Mouse (Mus musculus): ENCODE measurements around the gene Fggy.

Fggy gene

DNA sequence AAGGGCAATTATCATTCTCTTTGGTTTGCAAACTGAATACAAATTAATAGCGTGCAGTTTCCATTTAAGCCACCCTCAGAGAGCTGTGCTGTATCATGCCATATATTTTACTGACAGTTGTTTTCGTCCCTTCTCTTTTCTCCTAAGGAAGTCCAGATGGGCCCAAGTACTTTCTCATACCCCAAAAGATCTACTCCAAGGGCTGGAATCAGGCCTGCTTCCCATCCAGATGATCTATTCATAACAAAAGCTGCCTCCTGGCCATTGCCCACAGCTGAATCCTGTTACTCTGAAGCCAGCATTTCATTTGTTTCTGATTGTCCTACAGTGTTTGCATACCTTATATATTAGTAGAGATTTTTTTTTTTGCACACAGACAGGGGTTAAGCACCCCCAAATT lies 231.6 kb downstream of the Fggy start:
- DNase-seq, result no peak

- no peak for DNase-seq
These were observed 234.7 kb downstream of the Fggy start for GRCm38 (mm10) chr4:95791913-95792475.

- DNase-seq, result no peak
These were observed 236.5 kb downstream of the Fggy start for GRCm38 (mm10) chr4:95793647-95794328.

- no peak for DNase-seq
These were observed 237.3 kb downstream of the Fggy start for GRCm38 (mm10) chr4:95794651-95795050.

- DNase-seq, result no peak
These were observed 238.0 kb downstream of the Fggy start for GRCm38 (mm10) chr4:95795283-95795682.

DNA sequence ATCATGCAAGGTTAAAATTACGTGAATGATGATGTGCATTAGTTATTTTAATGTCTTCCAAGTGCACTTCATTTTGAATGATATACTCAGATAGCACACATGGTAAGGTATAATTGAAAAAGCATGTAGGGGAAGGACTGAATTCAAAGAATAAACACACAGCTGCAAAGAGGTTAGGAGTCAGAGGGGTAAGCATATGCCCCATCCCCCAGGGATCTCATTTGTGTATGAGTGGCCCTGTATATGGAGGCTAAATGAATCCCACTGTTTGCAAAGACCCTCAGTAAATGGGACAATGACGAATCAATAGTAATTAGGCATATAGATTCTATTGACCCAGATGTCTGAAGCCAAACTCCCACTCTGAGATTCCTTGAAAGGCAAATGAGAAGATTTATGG lies 262.3 kb downstream of the Fggy start:
- DNase-seq, result no peak

GRCm38 (mm10) chr4:95821906-95822579 lies 264.7 kb downstream of the Fggy start:
- no peak for DNase-seq

DNA sequence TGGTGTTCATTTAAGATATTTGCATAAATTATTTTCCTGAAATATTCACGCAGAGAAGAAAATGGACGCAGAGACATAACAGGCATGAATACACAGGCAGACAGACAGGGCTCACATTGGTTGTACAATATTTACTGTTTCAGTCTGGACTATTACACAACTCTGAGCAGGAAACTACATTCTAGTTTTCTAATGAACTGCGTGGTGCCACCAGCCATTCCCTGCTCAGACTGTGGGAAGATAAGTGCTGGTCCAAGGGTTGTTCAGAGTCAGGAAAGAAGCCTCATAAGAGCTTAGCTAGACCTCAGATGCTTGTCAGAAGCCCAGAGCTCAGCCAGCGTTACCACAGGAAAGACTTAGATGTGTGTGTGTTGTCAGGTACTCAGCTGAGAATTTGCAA lies 270.9 kb downstream of the Fggy start:
- DNase-seq, result no peak

DNA sequence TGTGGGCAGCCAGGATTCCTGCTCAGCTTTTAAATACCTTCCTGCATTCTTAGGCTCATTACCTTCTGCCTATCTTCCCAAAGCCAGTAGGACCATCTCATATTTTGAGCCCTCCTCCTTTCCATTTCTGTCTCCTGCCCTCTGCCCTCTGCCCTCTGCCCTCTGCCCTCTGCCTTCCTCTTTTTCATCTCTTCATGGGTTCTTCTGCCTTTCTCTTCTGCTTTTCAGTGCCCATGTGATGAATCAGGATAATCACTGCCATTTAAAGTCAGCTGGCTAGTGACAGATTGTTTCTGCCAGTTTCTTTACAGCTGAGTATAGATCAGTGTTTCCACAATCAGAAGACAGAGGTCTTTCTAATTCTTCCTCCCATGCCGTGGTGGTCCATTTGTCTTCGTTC lies 273.0 kb downstream of the Fggy start:
- DNase-seq, result no peak

DNA sequence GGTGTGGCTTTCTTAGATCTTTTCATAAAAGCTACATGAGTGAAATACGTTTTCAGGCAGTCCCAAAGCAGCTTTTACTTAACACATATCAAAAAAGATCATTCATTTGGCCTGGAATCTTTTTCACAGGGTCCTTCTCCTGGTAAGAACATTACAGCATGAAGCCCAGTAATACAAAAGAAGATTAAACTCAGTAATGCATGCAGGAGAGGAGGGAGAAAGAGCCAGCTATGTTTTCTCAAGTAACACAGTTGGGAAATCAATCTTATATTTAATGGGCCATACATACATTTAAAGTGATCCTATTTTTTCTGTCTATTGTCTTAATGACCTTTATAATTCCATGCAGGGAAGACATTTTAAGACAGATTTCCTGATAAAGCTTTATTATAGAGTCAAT lies 282.6 kb downstream of the Fggy start:
- no peak for DNase-seq

GRCm38 (mm10) chr4:95840389-95841053 lies 283.2 kb downstream of the Fggy start:
- no peak for DNase-seq

DNA sequence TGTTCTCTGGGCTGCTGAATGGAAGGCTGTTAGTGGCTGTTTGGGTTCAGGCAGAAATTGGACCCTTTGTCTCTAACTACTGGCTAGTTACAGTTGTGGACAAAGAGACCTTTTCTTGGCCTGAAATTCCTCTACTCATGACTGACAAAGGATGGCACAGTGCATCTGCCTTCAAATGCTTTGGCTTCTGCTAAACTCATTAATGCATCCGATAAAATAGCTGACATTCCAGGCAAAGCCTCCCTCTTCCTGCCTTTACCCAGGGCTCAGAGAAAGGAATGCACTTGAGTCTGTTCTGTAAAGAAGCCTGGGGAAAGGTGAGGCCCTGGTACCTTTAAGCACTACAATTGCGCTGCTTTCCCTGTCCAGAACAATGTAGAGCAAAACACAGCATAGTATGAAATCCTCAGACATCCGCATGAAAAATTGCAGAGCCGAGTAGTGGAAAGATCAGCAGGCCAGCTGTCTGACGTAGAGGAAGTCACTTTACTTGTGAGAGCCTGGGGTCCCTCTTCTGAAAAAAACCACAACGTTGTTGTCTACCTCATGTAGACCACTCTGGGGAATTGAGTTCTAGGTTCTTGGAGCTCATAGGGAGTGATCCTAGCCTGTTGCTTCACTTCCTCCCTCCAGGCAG lies 288.8 kb downstream of the Fggy start:
- DNase-seq, result peak; percentile 2

GRCm38 (mm10) chr4:95847219-95847618 lies 289.9 kb downstream of the Fggy start:
- no peak for DNase-seq

- no peak for DNase-seq
These were observed 290.4 kb downstream of the Fggy start for GRCm38 (mm10) chr4:95847664-95848063.

DNA sequence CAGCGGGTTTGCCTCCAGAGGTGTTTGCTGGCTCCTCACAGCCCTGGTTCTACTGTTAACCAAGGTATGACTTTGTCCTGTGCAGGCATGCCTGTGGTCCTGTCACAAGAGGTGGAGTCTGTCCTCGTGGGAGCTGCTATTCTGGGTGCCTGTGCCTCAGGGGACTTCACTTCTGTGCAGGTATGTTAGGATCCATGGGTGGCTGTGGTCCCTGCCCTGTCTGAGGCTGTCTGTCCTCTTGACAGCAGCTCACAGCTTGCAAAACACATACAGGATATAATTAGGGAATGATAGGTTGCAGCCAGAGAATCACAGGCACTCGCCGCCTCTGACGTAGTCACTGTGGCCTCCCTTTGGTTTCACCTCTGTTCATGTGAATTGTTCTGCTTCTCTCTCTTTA lies 292.2 kb downstream of the Fggy start:
- DNase-seq, result no peak

- no peak for DNase-seq
These were observed 292.9 kb downstream of the Fggy start for GRCm38 (mm10) chr4:95850044-95850739.

DNA sequence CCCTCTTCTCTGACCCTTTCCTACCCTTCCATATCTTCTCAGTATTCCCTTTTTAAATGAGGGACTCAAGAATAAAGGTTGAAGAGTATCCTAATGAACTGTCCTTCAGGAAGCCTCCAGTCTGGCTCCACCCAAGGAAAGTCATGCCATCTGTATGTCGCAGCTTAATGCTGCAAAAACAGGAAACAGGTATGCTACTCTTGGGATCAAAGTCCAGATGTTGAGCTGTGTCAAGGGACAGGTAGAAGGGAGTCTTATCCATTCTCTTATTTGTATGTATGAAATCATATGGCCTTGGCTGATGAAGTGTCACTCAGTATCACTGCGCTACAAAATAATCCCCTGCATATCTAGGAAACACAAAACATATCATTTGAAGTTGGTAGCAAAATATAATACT lies 294.9 kb downstream of the Fggy start:
- no peak for DNase-seq

GRCm38 (mm10) chr4:95856008-95856407 lies 298.7 kb downstream of the Fggy start:
- DNase-seq, result no peak

- DNase-seq, result no peak
These were observed 303.3 kb downstream of the Fggy start for GRCm38 (mm10) chr4:95860601-95861000.

DNA sequence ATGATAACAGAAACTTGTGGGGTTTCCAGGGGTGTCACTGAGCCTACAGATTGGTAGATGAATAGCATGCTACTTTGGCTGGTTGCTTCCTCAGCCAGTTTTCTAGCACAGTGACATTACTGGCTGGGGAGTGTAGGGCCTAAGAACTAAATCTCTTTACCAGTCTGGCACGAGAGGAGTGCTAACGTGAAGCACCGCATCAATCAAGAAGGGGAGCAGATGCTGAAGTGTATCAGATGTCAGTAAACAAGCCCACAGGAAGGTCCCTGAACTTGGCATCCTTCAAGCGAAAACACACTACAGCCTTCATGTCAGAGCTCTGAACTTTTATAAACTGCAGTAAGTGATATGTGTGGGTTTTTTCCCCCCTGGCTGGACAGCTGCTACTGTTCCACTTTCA lies 303.8 kb downstream of the Fggy start:
- no peak for DNase-seq

DNA sequence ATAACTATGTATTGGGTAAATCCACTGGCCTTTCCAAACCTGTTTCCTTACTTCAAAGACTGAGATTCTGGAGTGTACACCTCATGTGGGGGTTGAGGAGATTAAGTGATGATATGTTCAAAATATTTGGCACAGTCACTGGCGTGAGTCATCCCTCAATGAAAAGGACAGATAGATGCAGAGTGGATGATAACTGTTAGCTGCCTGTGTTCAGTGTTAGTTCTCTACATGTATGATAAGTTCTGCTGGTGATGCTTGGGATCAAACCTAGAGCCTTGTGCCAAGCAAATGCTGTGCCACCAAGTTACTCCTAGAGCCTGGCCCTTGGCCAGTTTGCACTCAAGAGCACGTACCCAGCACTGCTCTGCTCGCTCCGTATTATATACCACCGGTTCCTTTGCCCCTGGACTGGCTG lies 304.4 kb downstream of the Fggy start:
- DNase-seq, result no peak

DNA sequence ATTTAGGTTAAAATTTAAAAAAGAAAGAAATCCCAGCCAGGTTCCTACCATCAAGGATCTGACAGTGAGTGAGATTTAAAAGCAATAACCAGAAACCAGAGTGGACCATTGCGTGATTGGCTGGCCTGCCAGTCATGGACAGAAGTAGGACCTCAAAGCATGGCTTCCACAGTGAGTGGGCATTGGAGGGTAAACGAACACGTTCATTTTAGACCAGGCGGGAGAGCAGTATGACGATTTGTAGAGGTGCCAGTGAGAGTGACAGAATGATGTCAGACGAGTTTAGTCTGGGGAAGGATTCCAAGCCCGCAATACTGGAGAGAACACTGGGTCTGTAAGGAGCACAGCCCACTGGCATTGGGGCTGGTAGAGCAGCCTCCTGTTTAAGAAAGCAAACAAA lies 305.0 kb downstream of the Fggy start:
- DNase-seq, result no peak

All from cerebellum, adult 9-10 months (tissue).